Mouse (Mus musculus) lung, embryonic 16.5 days (tissue): ENCODE measurements at regions not wholly inside any gene's neighbourhood (a gene's known extent, or its start where the extent isn't known, plus 50 kb on each side); places are given as distances from the start of the nearest gene placed in this dataset.

Source experiments
- ATAC-seq: fragments of 200-750 bp; cut with Nextera tagmentation; 2 replicates; pipeline ENCODE4 v1.8.0; 2017; ENCODE audit warnings: low read depth, mild to moderate bottlenecking, moderate library complexity
- H3K27ac ChIP-seq: fragments of 300-500 bp; sonication (generic); 2 replicates; pipeline ENCODE4 v1.5.1; 2014; ENCODE audit warnings: mild to moderate bottlenecking, control low read depth, low read length
- H3K27me3 ChIP-seq: fragments of 300-500 bp; sonication (generic); 2 replicates; pipeline ENCODE4 v1.6.1; 2014; ENCODE audit warnings: low read depth, low read length, mixed read lengths; ENCODE audit not compliant: control insufficient read depth, insufficient read depth
- H3K36me3 ChIP-seq: fragments of 300-500 bp; sonication (generic); 2 replicates; pipeline ENCODE4 v1.6.1; 2014; ENCODE audit warnings: low read length; ENCODE audit not compliant: control insufficient read depth, insufficient read depth
- H3K4me1 ChIP-seq: fragments of 300-500 bp; sonication (generic); replicated peaks from 2 replicates; pipeline ENCODE4 v1.6.1; 2014; ENCODE audit warnings: low read length, mixed read lengths; ENCODE audit not compliant: control insufficient read depth, insufficient read depth
- H3K4me2 ChIP-seq: fragments of 300-500 bp; sonication (generic); 2 replicates; pipeline ENCODE4 v1.6.1; 2014; ENCODE audit warnings: low read depth, low read length, control low read depth
- H3K4me3 ChIP-seq: fragments of 300-500 bp; sonication (generic); 2 replicates; pipeline ENCODE4 v1.5.1; 2014; ENCODE audit warnings: mild to moderate bottlenecking, low read length, control low read depth
- H3K9ac ChIP-seq: fragments of 300-500 bp; sonication (generic); 2 replicates; pipeline ENCODE4 v1.6.1; 2014; ENCODE audit warnings: low read length, control low read depth
- H3K9me3 ChIP-seq: fragments of 300-500 bp; sonication (generic); 2 replicates; pipeline ENCODE4 v1.6.1; 2016; ENCODE audit warnings: low read length; ENCODE audit not compliant: control insufficient read depth
- WGBS: fragments of 180-500 bp; shearing (Covaris S2); extraction: QIAGEN DNeasy Blood & Tissue Kit; methylation state at CpG from one replicate; pipeline ENCODE4 v1.1.7; 2014; 5-methylcytosine and 5-hydroxymethylcytosine counted together

GRCm38 (mm10) chr12:39665448-39665847 is 372.4 kb downstream of the Arl4a start:
- H3K9ac ChIP-seq, result no peak overlapping the region
- no peak overlapping the region for H3K4me2 ChIP-seq
- H3K27me3 ChIP-seq, result no peaks in the 10 kb centered on the region
- peak; percentile 64 for ATAC-seq
- H3K27ac ChIP-seq, result no peak overlapping the region
- no peak overlapping the region for H3K4me3 ChIP-seq
- no peaks in the 10 kb centered on the region for H3K9me3 ChIP-seq
- WGBS, result 10% methylated on average over 4 of the region's 4 CpGs
- H3K4me1 ChIP-seq, result no peaks in the 10 kb centered on the region
- H3K36me3 ChIP-seq, result no peaks in the 10 kb centered on the region

GRCm38 (mm10) chr12:39660420-39660819 is 377.4 kb downstream of the Arl4a start:
- no peak overlapping the region for H3K4me2 ChIP-seq
- ATAC-seq, result no peak
- 17% methylated on average over 4 of the region's 4 CpGs for WGBS

GRCm38 (mm10) chr12:39656606-39657005 is 381.2 kb downstream of the Arl4a start:
- no peak overlapping the region for H3K27ac ChIP-seq
- H3K27me3 ChIP-seq, result no peaks in the 10 kb centered on the region
- no peak overlapping the region for H3K4me2 ChIP-seq
- H3K9ac ChIP-seq, result no peak overlapping the region
- H3K9me3 ChIP-seq, result no peaks in the 10 kb centered on the region
- ATAC-seq, result no peak
- H3K4me3 ChIP-seq, result no peak overlapping the region
- no peaks in the 10 kb centered on the region for H3K36me3 ChIP-seq
- no peaks in the 10 kb centered on the region for H3K4me1 ChIP-seq

More at GRCm38 (mm10) chr12:39660420-39660819, 377.4 kb downstream of the Arl4a start:
- no peak overlapping the region for H3K9ac ChIP-seq
- no peaks in the 10 kb centered on the region for H3K9me3 ChIP-seq
- H3K4me3 ChIP-seq, result no peak overlapping the region
- no peaks in the 10 kb centered on the region for H3K4me1 ChIP-seq
- H3K36me3 ChIP-seq, result no peaks in the 10 kb centered on the region
- no peaks in the 10 kb centered on the region for H3K27me3 ChIP-seq
- H3K27ac ChIP-seq, result no peak overlapping the region

- H3K4me1 ChIP-seq, result no peaks in the 10 kb centered on the region
- no peak overlapping the region for H3K27ac ChIP-seq
- no peaks in the 10 kb centered on the region for H3K36me3 ChIP-seq
Observed at GRCm38 (mm10) chr12:39648952-39649351, 388.9 kb downstream of the Arl4a start.

GRCm38 (mm10) chr12:39646556-39646955 is 391.3 kb downstream of the Arl4a start:
- Histone ChIP-seq H3K27ac (no peak overlapping the region), H3K36me3 (no peaks in the 10 kb centered on the region), H3K4me3 (no peak overlapping the region), H3K9me3 (no peaks in the 10 kb centered on the region), H3K4me2 (no peak overlapping the region), H3K4me1 (no peaks in the 10 kb centered on the region), H3K27me3 (no peaks in the 10 kb centered on the region), H3K9ac (no peak overlapping the region)
- 88% methylated on average over 3 of the region's 3 CpGs for WGBS
- no peak for ATAC-seq

More at GRCm38 (mm10) chr12:39648952-39649351, 388.9 kb downstream of the Arl4a start:
- no peak for ATAC-seq
- Histone ChIP-seq H3K4me2 (no peak overlapping the region), H3K27me3 (no peaks in the 10 kb centered on the region), H3K4me3 (no peak overlapping the region), H3K9me3 (no peaks in the 10 kb centered on the region), H3K9ac (no peak overlapping the region)

- no peaks in the 10 kb centered on the region for H3K27me3 ChIP-seq
- H3K4me2 ChIP-seq, result no peak overlapping the region
- H3K4me1 ChIP-seq, result no peaks in the 10 kb centered on the region
- H3K4me3 ChIP-seq, result no peak overlapping the region
- no peaks in the 10 kb centered on the region for H3K9me3 ChIP-seq
- no peak overlapping the region for H3K27ac ChIP-seq
- ATAC-seq, result no peak
- no peaks in the 10 kb centered on the region for H3K36me3 ChIP-seq
- no peak overlapping the region for H3K9ac ChIP-seq
- 71% methylated on average over 4 of the region's 4 CpGs for WGBS
Observed at GRCm38 (mm10) chr12:39645581-39645980, 392.2 kb downstream of the Arl4a start.

GRCm38 (mm10) chr12:39639246-39639645 is 398.6 kb downstream of the Arl4a start:
- H3K4me1 ChIP-seq, result no peaks in the 10 kb centered on the region
- H3K4me3 ChIP-seq, result no peak overlapping the region
- H3K9ac ChIP-seq, result no peak overlapping the region
- no peak overlapping the region for H3K27ac ChIP-seq
- no peaks in the 10 kb centered on the region for H3K36me3 ChIP-seq
- H3K4me2 ChIP-seq, result no peak overlapping the region
- no peaks in the 10 kb centered on the region for H3K27me3 ChIP-seq
- H3K9me3 ChIP-seq, result no peaks in the 10 kb centered on the region
- ATAC-seq, result no peak
- 79% methylated on average over 6 of the region's 6 CpGs for WGBS

GRCm38 (mm10) chr12:39634337-39634736 is 403.5 kb downstream of the Arl4a start:
- 46% methylated on average over 4 of the region's 4 CpGs for WGBS
- H3K27me3 ChIP-seq, result no peaks in the 10 kb centered on the region
- no peaks in the 10 kb centered on the region for H3K36me3 ChIP-seq
- H3K9me3 ChIP-seq, result no peaks in the 10 kb centered on the region
- H3K9ac ChIP-seq, result no peak overlapping the region
- H3K27ac ChIP-seq, result no peak overlapping the region
- no peaks in the 10 kb centered on the region for H3K4me1 ChIP-seq
- no peak overlapping the region for H3K4me3 ChIP-seq
- ATAC-seq, result no peak
- no peak overlapping the region for H3K4me2 ChIP-seq

GRCm38 (mm10) chr12:39621266-39621665 is 416.6 kb downstream of the Arl4a start:
- no peaks in the 10 kb centered on the region for H3K36me3 ChIP-seq
- H3K9me3 ChIP-seq, result no peaks in the 10 kb centered on the region
- ATAC-seq, result no peak
- no peak overlapping the region for H3K4me3 ChIP-seq
- no peaks in the 10 kb centered on the region for H3K27me3 ChIP-seq
- H3K9ac ChIP-seq, result no peak overlapping the region
- no peaks in the 10 kb centered on the region for H3K4me1 ChIP-seq
- H3K27ac ChIP-seq, result no peak overlapping the region
- WGBS, result 86% methylated on average over 1 of the region's 1 CpGs
- H3K4me2 ChIP-seq, result no peak overlapping the region

- ATAC-seq, result no peak
- no peaks in the 10 kb centered on the region for H3K4me1 ChIP-seq
- no peak overlapping the region for H3K4me3 ChIP-seq
- H3K27ac ChIP-seq, result no peak overlapping the region
- H3K27me3 ChIP-seq, result no peaks in the 10 kb centered on the region
- no peaks in the 10 kb centered on the region for H3K9me3 ChIP-seq
- 48% methylated on average over 3 of the region's 3 CpGs for WGBS
- H3K9ac ChIP-seq, result no peak overlapping the region
- no peak overlapping the region for H3K4me2 ChIP-seq
- H3K36me3 ChIP-seq, result no peaks in the 10 kb centered on the region
Observed at GRCm38 (mm10) chr12:39605289-39605688, 432.5 kb downstream of the Arl4a start.
